In genomic region chr6:34721740-34722139, GRCm38 (mm10) we compare ENCODE assay signal across 13 mouse cellular contexts. TPM values are rescaled to one million over a fixed set of nuclear protein-coding genes. Genes with fewer than 3 reads are reported as not detected.
DNase-seq lines count a peak whose midpoint lies in the region; ATAC-seq lines count a peak whose summit lies in the region.
"Had no signal": no experiment of that assay in that cellular context is flagged by ENCODE, and none has a peak within 500 bp of the region (broad histone marks: within the 10 kb centered on the region; RNA-seq: fewer than 3 reads in every experiment).

No protein-coding gene starts in this region.

- no peak overlapping the region for H3K9ac ChIP-seq in kidney, embryonic 14.5 days (ENCODE audit: low read depth, low read length)
- no peak overlapping the region for H3K9ac ChIP-seq in embryonic facial prominence, embryonic 13.5 days
- no peak overlapping the region for H3K9ac ChIP-seq in heart, embryonic 11.5 days (ENCODE audit: low read depth, low read length)
- H3K9ac ChIP-seq: hindbrain, embryonic 15.5 days; liver, embryonic 15.5 days; stomach, embryonic 15.5 days had no signal

- WGBS in kidney, embryonic 14.5 days: 45% methylated on average over 6 of the region's 6 CpGs
- WGBS in embryonic facial prominence, embryonic 13.5 days: 63% methylated on average over 6 of the region's 6 CpGs
- WGBS in heart, embryonic 11.5 days (ENCODE audit: insufficient replicate concordance): 64% methylated on average over 6 of the region's 6 CpGs

- intact Hi-C loops in left cerebral cortex, postnatal 10 days (cut with DNase I): no loop called here

- H3K9me3 ChIP-seq in kidney, embryonic 14.5 days (ENCODE audit: control insufficient read depth, low read length): peaks cover 6% of the 10 kb centered on the region; the same call in 1 of the 2 replicates
- peaks cover 6% of the 10 kb centered on the region; the same call in 1 of the 2 replicates for H3K9me3 ChIP-seq in embryonic facial prominence, embryonic 13.5 days
- no peaks in the 10 kb centered on the region; the same call in 1 of the 2 replicates for H3K9me3 ChIP-seq in heart, embryonic 11.5 days (replicated peaks; ENCODE audit: control insufficient read depth, low read length)
- H3K9me3 ChIP-seq: hindbrain, embryonic 15.5 days; liver, embryonic 15.5 days; stomach, embryonic 15.5 days had no signal

- H3K27ac ChIP-seq in kidney, embryonic 14.5 days (ENCODE audit: low read depth, low read length): no peak overlapping the region
- H3K27ac ChIP-seq in embryonic facial prominence, embryonic 13.5 days: peak overlapping the region; percentile 55; the same call in 1 of the 2 replicates
- peak overlapping the region; percentile 22; the same call in 1 of the 2 replicates for H3K27ac ChIP-seq in heart, embryonic 11.5 days (ENCODE audit: low read depth, low read length)
- H3K27ac ChIP-seq: hindbrain, embryonic 15.5 days; liver, embryonic 15.5 days; stomach, embryonic 15.5 days had no signal

- no peaks in the 10 kb centered on the region for H3K27me3 ChIP-seq in kidney, embryonic 14.5 days (ENCODE audit: control insufficient read depth, insufficient read depth, low read length)
- H3K27me3 ChIP-seq in embryonic facial prominence, embryonic 13.5 days: no peaks in the 10 kb centered on the region
- H3K27me3 ChIP-seq in heart, embryonic 11.5 days (ENCODE audit: control insufficient read depth, insufficient read depth, low read length): no peaks in the 10 kb centered on the region
- H3K27me3 ChIP-seq: hindbrain, embryonic 15.5 days; liver, embryonic 15.5 days; stomach, embryonic 15.5 days had no signal

- peaks cover 44% of the 10 kb centered on the region for H3K4me1 ChIP-seq in kidney, embryonic 14.5 days (ENCODE audit: control insufficient read depth, insufficient read depth, low read length)
- H3K4me1 ChIP-seq in embryonic facial prominence, embryonic 13.5 days: peaks cover 65% of the 10 kb centered on the region
- H3K4me1 ChIP-seq in heart, embryonic 11.5 days (ENCODE audit: control insufficient read depth, insufficient read depth, low read length): peaks cover 63% of the 10 kb centered on the region

- no peak for ATAC-seq in kidney, embryonic 14.5 days (ENCODE audit: low FRiP score, low TSS enrichment)
- ATAC-seq in embryonic facial prominence, embryonic 13.5 days (ENCODE audit: insufficient number of reproducible peaks, insufficient read depth, low FRiP score, low TSS enrichment, low read depth): no peak
- ATAC-seq in heart, embryonic 11.5 days (replicated peaks; ENCODE audit: insufficient number of reproducible peaks, low FRiP score, low TSS enrichment): no peak

- H3K4me2 ChIP-seq in kidney, embryonic 14.5 days (replicated peaks; ENCODE audit: low read depth, low read length): no peak overlapping the region
- H3K4me2 ChIP-seq in embryonic facial prominence, embryonic 13.5 days: no peak overlapping the region
- H3K4me2 ChIP-seq in heart, embryonic 11.5 days: no peak overlapping the region
- H3K4me2 ChIP-seq: hindbrain, embryonic 15.5 days; liver, embryonic 15.5 days; stomach, embryonic 15.5 days had no signal

- DNase-seq in kidney, postnatal 36 days: peak; percentile 20 to 25
- DNase-seq in lung, postnatal 10 days: peak; percentile 57
- no peak for DNase-seq in left cerebral cortex, postnatal 10 days (ENCODE audit: extremely low spot score in 1 of 2, low spot score in 2 of 2)
- no peak for DNase-seq in layer of hippocampus, adult 9-11 months
- DNase-seq: cerebellum, postnatal 14 days; gastrocnemius, postnatal 10 days; midbrain, embryonic 14.5 days had no signal

- H3K36me3 ChIP-seq in kidney, embryonic 14.5 days (ENCODE audit: control insufficient read depth, insufficient read depth, low read length): no peaks in the 10 kb centered on the region
- H3K36me3 ChIP-seq in embryonic facial prominence, embryonic 13.5 days: peaks cover 22% of the 10 kb centered on the region
- peaks cover 2% of the 10 kb centered on the region; the same call in 1 of the 2 replicates for H3K36me3 ChIP-seq in heart, embryonic 11.5 days (ENCODE audit: control insufficient read depth, insufficient read depth, low read length)
- H3K36me3 ChIP-seq: hindbrain, embryonic 15.5 days; liver, embryonic 15.5 days; stomach, embryonic 15.5 days had no signal

- H3K4me3 ChIP-seq in kidney, embryonic 14.5 days (ENCODE audit: low read length): no peak overlapping the region
- no peak overlapping the region for H3K4me3 ChIP-seq in embryonic facial prominence, embryonic 13.5 days
- no peak overlapping the region for H3K4me3 ChIP-seq in heart, embryonic 11.5 days (ENCODE audit: low read depth, low read length)
- H3K4me3 ChIP-seq: hindbrain, embryonic 15.5 days; liver, embryonic 15.5 days; stomach, embryonic 15.5 days had no signal

RNA-seq across cellular contexts. Expression of gene Agbl3, which starts 58.5 kb away (rescaled TPM):
- polyA plus RNA-seq in kidney, embryonic 14.5 days (2014; fragmentation: Nextera tagmentation; extraction: Ambion mirVana): 6.2 and 10.7 TPM in 2 replicates
- 9.3 and 11.4 TPM in 2 replicates for polyA plus RNA-seq in embryonic facial prominence, embryonic 13.5 days (2015; fragmentation: Nextera tagmentation; extraction: Ambion mirVana)
- polyA plus RNA-seq in heart, embryonic 11.5 days (2014; fragmentation: Nextera tagmentation; extraction: Ambion mirVana): 4.0 and 4.7 TPM in 2 replicates
- 10 to 100 TPM; 17.1 to 19.7 TPM for total RNA-seq in left cerebral cortex, postnatal 10 days (2021)

Comparison
In these comparisons a context has a peak if more than half of its experiments do, and no peak if none do; other contexts are left out.
1. DNase-seq: peak in kidney, postnatal 36 days (2 of 2) and lung, postnatal 10 days (single experiment); none in left cerebral cortex, postnatal 10 days (0 of 2) and layer of hippocampus, adult 9-11 months (single experiment).